Mouse (Mus musculus) limb, embryonic 14.5 days (tissue): ENCODE data around the gene Fam207a. TPM values are rescaled to one million over a fixed set of nuclear protein-coding genes. Genes with fewer than 3 reads are reported as not detected.

Experiments used
- ATAC-seq: fragments of 200-750 bp; cut with Nextera tagmentation; 2 replicates; pipeline ENCODE4 v1.8.0; 2017; ENCODE audit warnings: low read depth, moderate number of reproducible peaks, moderate TSS enrichment; ENCODE audit not compliant: low FRiP score
- DNase-seq: peaks from one replicate; pipeline ENCODE4 v3.0.0-alpha.2; 2015; ENCODE audit warnings: low spot score
- H3K27ac ChIP-seq: fragments of 300-500 bp; sonication (generic); replicated peaks from 2 replicates; pipeline ENCODE4 v1.5.1; 2014; ENCODE audit warnings: low read depth, mild to moderate bottlenecking, low read length, moderate library complexity, mixed read lengths
- H3K27me3 ChIP-seq: fragments of 300-500 bp; sonication (generic); 2 replicates; pipeline ENCODE4 v1.6.1; 2014; ENCODE audit warnings: low read length, mixed read lengths; ENCODE audit not compliant: control insufficient read depth, insufficient read depth
- H3K36me3 ChIP-seq: fragments of 300-500 bp; sonication (generic); 2 replicates; pipeline ENCODE4 v1.6.1; 2014; ENCODE audit warnings: mild to moderate bottlenecking, low read length, moderate library complexity, mixed read lengths; ENCODE audit not compliant: control insufficient read depth, insufficient read depth
- H3K4me1 ChIP-seq: fragments of 300-500 bp; sonication (generic); 2 replicates; pipeline ENCODE4 v1.6.1; 2014; ENCODE audit warnings: antibody characterized with exemption, low read length, mixed read lengths; ENCODE audit not compliant: control insufficient read depth, insufficient read depth
- H3K4me2 ChIP-seq: fragments of 300-500 bp; sonication (generic); replicated peaks from 2 replicates; pipeline ENCODE4 v1.6.1; 2014; ENCODE audit warnings: low read depth, mild to moderate bottlenecking, low read length, moderate library complexity; ENCODE audit not compliant: severe bottlenecking
- H3K4me3 ChIP-seq: fragments of 300-500 bp; sonication (generic); replicated peaks from 2 replicates; pipeline ENCODE4 v1.5.1; 2014; ENCODE audit warnings: low read length
- H3K9ac ChIP-seq: fragments of 300-500 bp; sonication (generic); 2 replicates; pipeline ENCODE4 v1.6.1; 2014; ENCODE audit warnings: mild to moderate bottlenecking, low read depth, low read length, moderate library complexity; ENCODE audit not compliant: severe bottlenecking
- H3K9me3 ChIP-seq: fragments of 300-500 bp; sonication (generic); 2 replicates; pipeline ENCODE4 v1.6.1; 2016; ENCODE audit warnings: low read length; ENCODE audit not compliant: control insufficient read depth
- POLR2A ChIP-seq: fragments of 200-500 bp; IDR thresholded peaks from 2 replicates; pipeline ENCODE4 v1.8.0; 2012; ENCODE audit warnings: inconsistent platforms, mild to moderate bottlenecking, moderate library complexity, borderline replicate concordance; ENCODE audit not compliant: insufficient read depth, insufficient read length; ENCODE audit errors: extremely low read depth
- WGBS: fragments of 180-500 bp; shearing (Covaris S2); extraction: QIAGEN DNeasy Blood & Tissue Kit; methylation state at CpG from one replicate; pipeline ENCODE4 v1.1.7; 2014; 5-methylcytosine and 5-hydroxymethylcytosine counted together
- polyA plus RNA-seq, 2 experiments: library from polyadenylated mRNA; depleted of rRNA in 1 of 2; stranded (reverse) in 1 of 2; unstranded in 1 of 2; fragments of >200 nt; fragmentation: Nextera tagmentation in 1 of 2; extraction: Ambion mirVana in 1 of 2; gene quantifications; 2 replicates each; pipeline versions ENCODE4 v1.2.1 to v1.2.3; 2012 to 2014

Fam207a gene
- polyA plus RNA-seq, 2 experiments: 38.6 to 41.7 TPM

GRCm38 (mm10) chr10:77448209-77448608, 67.4 kb downstream of the Fam207a start:
- Histone ChIP-seq H3K4me3 (no peak overlapping the region), H3K9ac (no peak overlapping the region), H3K4me2 (no peak overlapping the region), H3K36me3 (no peaks in the 10 kb centered on the region), H3K9me3 (peaks cover 14% of the 10 kb centered on the region; the same call in 1 of the 2 replicates), H3K27ac (no peak overlapping the region), H3K4me1 (peaks cover 17% of the 10 kb centered on the region), H3K27me3 (no peaks in the 10 kb centered on the region)
- DNase-seq (no peak), ATAC-seq (no peak)
- WGBS: 84% methylated on average over 7 of the region's 7 CpGs
- no peak for TF ChIP-seq POLR2A

- no peaks in the 10 kb centered on the region for H3K27me3 ChIP-seq
- 6% methylated on average over 2 of the region's 2 CpGs for WGBS
- no peak overlapping the region for H3K27ac ChIP-seq
- no peak for ATAC-seq
- DNase-seq: no peak
- no peak overlapping the region for H3K4me3 ChIP-seq
- H3K4me2 ChIP-seq: no peak overlapping the region
- H3K9me3 ChIP-seq: peaks cover 10% of the 10 kb centered on the region; the same call in 1 of the 2 replicates
- H3K9ac ChIP-seq: no peak overlapping the region
- TF ChIP-seq POLR2A: no peak
- no peaks in the 10 kb centered on the region for H3K36me3 ChIP-seq
- peaks cover 17% of the 10 kb centered on the region for H3K4me1 ChIP-seq
Measured at GRCm38 (mm10) chr10:77447755-77448154, 67.8 kb downstream of the Fam207a start.

- ATAC-seq (no peak), DNase-seq (no peak)
- Histone ChIP-seq H3K9me3 (peaks cover 7% of the 10 kb centered on the region; the same call in 1 of the 2 replicates), H3K4me3 (no peak overlapping the region), H3K27me3 (no peaks in the 10 kb centered on the region), H3K4me2 (no peak overlapping the region), H3K27ac (no peak overlapping the region), H3K4me1 (peaks cover 6% of the 10 kb centered on the region), H3K36me3 (no peaks in the 10 kb centered on the region), H3K9ac (no peak overlapping the region)
- WGBS: 64% methylated on average over 4 of the region's 4 CpGs
- TF ChIP-seq POLR2A: no peak
Measured at GRCm38 (mm10) chr10:77442250-77442649, 73.3 kb downstream of the Fam207a start.

- 65% methylated on average over 3 of the region's 3 CpGs for WGBS
Measured at GRCm38 (mm10) chr10:77441812-77442211, 73.8 kb downstream of the Fam207a start.

GRCm38 (mm10) chr10:77440841-77441755, 74.5 kb downstream of the Fam207a start:
- ATAC-seq: no peak
- H3K27me3 ChIP-seq: no peaks in the 10 kb centered on the region
- H3K4me1 ChIP-seq: peaks cover 6% of the 10 kb centered on the region
- TF ChIP-seq POLR2A: no peak
- H3K4me3 ChIP-seq: no peak overlapping the region
- WGBS: 49% methylated on average over 19 of the region's 19 CpGs
- H3K27ac ChIP-seq: no peak overlapping the region
- DNase-seq: no peak
- 0 out of 2 replicates have a peak overlapping the region, but pooled peaks have one; percentile 2 for H3K9ac ChIP-seq
- peaks cover 7% of the 10 kb centered on the region; the same call in 1 of the 2 replicates for H3K9me3 ChIP-seq
- no peaks in the 10 kb centered on the region for H3K36me3 ChIP-seq
- no peak overlapping the region for H3K4me2 ChIP-seq

More at GRCm38 (mm10) chr10:77441812-77442211, 73.8 kb downstream of the Fam207a start:
- H3K27ac ChIP-seq: no peak overlapping the region
- DNase-seq (no peak), ATAC-seq (no peak)
- H3K4me3 ChIP-seq: no peak overlapping the region
- no peaks in the 10 kb centered on the region for H3K27me3 ChIP-seq
- no peak overlapping the region for H3K4me2 ChIP-seq
- no peak overlapping the region for H3K9ac ChIP-seq
- peaks cover 7% of the 10 kb centered on the region; the same call in 1 of the 2 replicates for H3K9me3 ChIP-seq
- TF ChIP-seq POLR2A: no peak
- H3K4me1 ChIP-seq: peaks cover 6% of the 10 kb centered on the region
- H3K36me3 ChIP-seq: no peaks in the 10 kb centered on the region
